Comparison of ENCODE assay signal across 8 mouse cellular contexts in genomic region chr10:96308713-96309445, GRCm38 (mm10).
A peak's percentile ranks its signal among the peaks of the same experiment; 100 is the strongest.
DNase-seq lines count a peak whose midpoint lies in the region; ATAC-seq and TF ChIP-seq lines count a peak whose summit lies in the region.

No protein-coding gene starts in this region.

- no peak for TF ChIP-seq CTCF in gastrocnemius, adult 2 months (IDR thresholded peaks at IDR 0.05)

- H3K4me2 ChIP-seq in embryonic facial prominence, embryonic 13.5 days: no peak overlapping the region
- H3K4me2 ChIP-seq in hindbrain, embryonic 15.5 days: 0 out of 2 replicates have a peak overlapping the region, but pooled peaks have one; percentile 11
- H3K4me2 ChIP-seq in myocyte (ENCODE audit: low read depth): peak overlapping the region; percentile 62

- no peak for TF ChIP-seq POLR2A in myocyte (IDR thresholded peaks at IDR 0.05; ENCODE audit: insufficient read length, low read depth)

- peak; percentile 51 for DNase-seq in gastrocnemius, adult 2 months
- no peak for DNase-seq in gastrocnemius, adult 18-20 months (ENCODE audit: low spot score)
- peak; percentile 48 for DNase-seq in WW6 (ENCODE audit: low read depth, low spot score)
- DNase-seq in adrenal gland, adult 18-20 months (ENCODE audit: low spot score in 2 of 2): no peak

- no peak overlapping the region for H3ac ChIP-seq in myocyte (ENCODE audit: control insufficient read depth, insufficient read length)

- peaks cover 8% of the 10 kb centered on the region; the same call in 1 of the 2 replicates for H3K9me3 ChIP-seq in embryonic facial prominence, embryonic 13.5 days
- H3K9me3 ChIP-seq in hindbrain, embryonic 15.5 days: no peaks in the 10 kb centered on the region

- H3K4me1 ChIP-seq in embryonic facial prominence, embryonic 13.5 days: peaks cover 31% of the 10 kb centered on the region
- H3K4me1 ChIP-seq in hindbrain, embryonic 15.5 days (replicated peaks): peaks cover 11% of the 10 kb centered on the region

- H3K4me3 ChIP-seq in gastrocnemius, adult 2 months: no peak overlapping the region
- H3K4me3 ChIP-seq in embryonic facial prominence, embryonic 13.5 days: no peak overlapping the region
- H3K4me3 ChIP-seq in hindbrain, embryonic 15.5 days: no peak overlapping the region
- no peak overlapping the region for H3K4me3 ChIP-seq in myocyte

- no peaks in the 10 kb centered on the region for H3K36me3 ChIP-seq in embryonic facial prominence, embryonic 13.5 days
- H3K36me3 ChIP-seq in hindbrain, embryonic 15.5 days: no peaks in the 10 kb centered on the region
- no peaks in the 10 kb centered on the region for H3K36me3 ChIP-seq in myocyte (ENCODE audit: control insufficient read depth, insufficient read depth)

- WGBS in embryonic facial prominence, embryonic 13.5 days: 29% methylated on average over 7 of the region's 7 CpGs
- 10% methylated on average over 7 of the region's 7 CpGs for WGBS in hindbrain, embryonic 15.5 days

- no peak overlapping the region for H3K9ac ChIP-seq in embryonic facial prominence, embryonic 13.5 days
- no peak overlapping the region for H3K9ac ChIP-seq in hindbrain, embryonic 15.5 days

- no peaks in the 10 kb centered on the region for H3K27me3 ChIP-seq in embryonic facial prominence, embryonic 13.5 days
- H3K27me3 ChIP-seq in hindbrain, embryonic 15.5 days: no peaks in the 10 kb centered on the region
- H3K27me3 ChIP-seq in myocyte (ENCODE audit: control insufficient read depth, insufficient read depth, insufficient read length): no peaks in the 10 kb centered on the region

- H3K79me2 ChIP-seq in myocyte (ENCODE audit: control insufficient read depth, insufficient read depth): no peaks in the 10 kb centered on the region

- H3K27ac ChIP-seq in gastrocnemius, adult 2 months: peak overlapping the region; percentile 50
- peak overlapping the region; percentile 22; the same call in 1 of the 2 replicates for H3K27ac ChIP-seq in embryonic facial prominence, embryonic 13.5 days
- H3K27ac ChIP-seq in hindbrain, embryonic 15.5 days (replicated peaks): peak overlapping the region; percentile 42; the same call in 1 of the 2 replicates

- no peak for ATAC-seq in embryonic facial prominence, embryonic 13.5 days (ENCODE audit: insufficient number of reproducible peaks, insufficient read depth, low FRiP score, low TSS enrichment, low read depth)
- peak; percentile 86 for ATAC-seq in hindbrain, embryonic 15.5 days (ENCODE audit: low FRiP score, low read depth)
- ATAC-seq in granulocyte monocyte progenitor cell, adult 5-6 weeks (replicated peaks; ENCODE audit: poor library complexity, severe bottlenecking): no peak

- intact Hi-C loops in gastrocnemius, adult 2 months (cut with DNase I): no loop called here

TF ChIP-seq in myocyte, 11 proteins besides CTCF, POLR2A, EP300 and RAD21:
- TF ChIP-seq USF1 (IDR thresholded peaks at IDR 0.05; ENCODE audit: low read depth) (no peak), MAX (IDR thresholded peaks at IDR 0.05; ENCODE audit: low read depth) (no peak), POLR2AphosphoS2 (IDR thresholded peaks at IDR 0.05; ENCODE audit: insufficient read length, low read depth) (no peak), CEBPB (IDR thresholded peaks at IDR 0.05; ENCODE audit: insufficient read depth, poor library complexity, severe bottlenecking) (0 out of 2 replicates have a peak, but pooled peaks have one; percentile 1), MYOD1 (IDR thresholded peaks at IDR 0.05; ENCODE audit: control insufficient read depth in 1 of 3, insufficient read length in 2 of 3, low read depth in 2 of 3) (peak; percentile 90 to 95 (median 94)), TCF12 (IDR thresholded peaks at IDR 0.05; ENCODE audit: insufficient read depth, poor library complexity, severe bottlenecking) (peak; percentile 93), TCF3 (IDR thresholded peaks at IDR 0.05; ENCODE audit: insufficient read length, low read depth) (no peak), SRF (IDR thresholded peaks at IDR 0.05; ENCODE audit: control insufficient read depth, insufficient read length, low read depth) (peak; percentile 20), REST (IDR thresholded peaks at IDR 0.05; ENCODE audit: insufficient read depth, insufficient read length) (no peak), E2F4 (IDR thresholded peaks at IDR 0.05; ENCODE audit: insufficient read depth) (no peak), MYOG (IDR thresholded peaks at IDR 0.05; ENCODE audit: control insufficient read depth in 1 of 3, insufficient read depth in 1 of 3, insufficient read length in 2 of 3, low read depth in 2 of 3) (peak in 2 of 3 experiments; percentile 80 to 86)

Comparison
In these comparisons a context has a peak if more than half of its experiments do, and no peak if none do; other contexts are left out.
1. DNase-seq: peak in gastrocnemius, adult 2 months (single experiment) and WW6 (single experiment); none in gastrocnemius, adult 18-20 months (single experiment) and adrenal gland, adult 18-20 months (0 of 2).
2. Peak in every context shown above with its lines, with median percentiles within 50 percentile points of each other: H3K27ac ChIP-seq.